18 mouse cellular contexts compared by ENCODE assay signal in the genomic region with DNA sequence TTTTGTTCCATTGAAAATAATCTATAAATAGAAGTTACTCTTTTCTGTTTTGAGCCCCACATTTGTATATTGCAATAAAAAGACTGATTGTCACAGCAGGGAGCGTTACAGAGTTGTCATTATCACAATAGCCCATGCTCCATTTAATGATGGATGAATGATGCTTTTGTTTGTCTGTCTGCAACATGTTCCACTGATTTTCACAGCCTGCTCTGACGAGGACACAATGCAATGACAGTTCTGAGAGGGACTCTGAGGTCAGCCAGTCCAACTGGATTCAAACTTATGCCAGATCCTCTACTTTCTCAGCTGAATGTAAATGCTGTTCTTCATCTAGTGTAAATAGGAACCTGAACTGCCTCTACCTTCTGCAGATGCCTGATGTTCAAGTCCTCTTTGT.
DNase-seq lines count a peak whose midpoint lies in the region; ATAC-seq lines count a peak whose summit lies in the region.
"Had no signal": no experiment of that assay in that cellular context is flagged by ENCODE, and none has a peak within 500 bp of the region (broad histone marks: within the 10 kb centered on the region; RNA-seq: fewer than 3 reads in every experiment).

No protein-coding gene starts in this region.

- H3K36me3 ChIP-seq in embryonic facial prominence, embryonic 10.5 days (replicated peaks): no peaks in the 10 kb centered on the region
- H3K36me3 ChIP-seq in midbrain, embryonic 12.5 days: no peaks in the 10 kb centered on the region
- H3K36me3 ChIP-seq: liver, embryonic 13.5 days; neural tube, embryonic 12.5 days had no signal

- no peaks in the 10 kb centered on the region for H3K27me3 ChIP-seq in embryonic facial prominence, embryonic 10.5 days (replicated peaks; ENCODE audit: low read depth, poor library complexity, severe bottlenecking)
- no peaks in the 10 kb centered on the region for H3K27me3 ChIP-seq in midbrain, embryonic 12.5 days
- H3K27me3 ChIP-seq: liver, embryonic 13.5 days; neural tube, embryonic 12.5 days had no signal

- H3K9ac ChIP-seq in midbrain, embryonic 12.5 days (replicated peaks): no peak overlapping the region
- H3K9ac ChIP-seq: liver, embryonic 13.5 days; neural tube, embryonic 12.5 days had no signal

- no peak overlapping the region for H3K27ac ChIP-seq in embryonic facial prominence, embryonic 10.5 days (replicated peaks)
- peak overlapping the region; percentile 39; the same call in 1 of the 2 replicates for H3K27ac ChIP-seq in midbrain, embryonic 12.5 days (replicated peaks)
- H3K27ac ChIP-seq: liver, embryonic 13.5 days; neural tube, embryonic 12.5 days had no signal

- peak; percentile 6 for DNase-seq in testis, postnatal 14 days (ENCODE audit: low spot score)
- DNase-seq in testis, postnatal 10 days (ENCODE audit: low spot score): no peak
- DNase-seq in embryonic facial prominence, embryonic 10.5 days (ENCODE audit: low spot score): peak; percentile 8
- no peak for DNase-seq in cerebellum, adult 8-10 months
- DNase-seq in left cerebral cortex, postnatal 10 days (ENCODE audit: extremely low spot score in 1 of 2, low spot score in 2 of 2): no peak
- no peak for DNase-seq in kidney, postnatal 4 days
- DNase-seq: adrenal gland, postnatal 36 days; cerebellum, postnatal 25 days; gastrocnemius, postnatal 36 days; kidney, adult 11 months; kidney, postnatal 14 days; left cerebral cortex, postnatal 4 days; liver, embryonic 13.5 days had no signal

- WGBS in embryonic facial prominence, embryonic 10.5 days: 23% methylated on average over 2 of the region's 2 CpGs
- 16% methylated on average over 2 of the region's 2 CpGs for WGBS in midbrain, embryonic 12.5 days

- no peaks in the 10 kb centered on the region for H3K4me1 ChIP-seq in embryonic facial prominence, embryonic 10.5 days
- peaks cover 5% of the 10 kb centered on the region; the same call in 1 of the 2 replicates for H3K4me1 ChIP-seq in midbrain, embryonic 12.5 days
- H3K4me1 ChIP-seq: liver, embryonic 13.5 days; neural tube, embryonic 12.5 days had no signal

- ATAC-seq in midbrain, embryonic 12.5 days (ENCODE audit: low FRiP score, low read depth): peak; percentile 81
- ATAC-seq: CD4-positive, CD25-positive, alpha-beta regulatory T cell, adult 4 months; lung, postnatal 0 days had no signal

- H3K4me2 ChIP-seq in midbrain, embryonic 12.5 days (replicated peaks): no peak overlapping the region
- H3K4me2 ChIP-seq: heart, embryonic 11.5 days; liver, embryonic 13.5 days; neural tube, embryonic 12.5 days had no signal

- intact Hi-C loops in left cerebral cortex, postnatal 10 days (cut with DNase I): no loop called here

- no peak overlapping the region for H3K4me3 ChIP-seq in embryonic facial prominence, embryonic 10.5 days
- no peak overlapping the region for H3K4me3 ChIP-seq in midbrain, embryonic 12.5 days
- H3K4me3 ChIP-seq: liver, embryonic 13.5 days; neural tube, embryonic 12.5 days had no signal

- no peaks in the 10 kb centered on the region for H3K9me3 ChIP-seq in embryonic facial prominence, embryonic 10.5 days
- H3K9me3 ChIP-seq in midbrain, embryonic 12.5 days: 0 out of 2 replicates have a peak, but pooled peaks cover 5% of the 10 kb centered on the region
- H3K9me3 ChIP-seq: liver, embryonic 13.5 days; neural tube, embryonic 12.5 days had no signal

Comparison
In these comparisons a context has a peak if more than half of its experiments do, and no peak if none do; other contexts are left out.
1. DNase-seq: peak in testis, postnatal 14 days (single experiment) and embryonic facial prominence, embryonic 10.5 days (single experiment); none in testis, postnatal 10 days (single experiment), cerebellum, adult 8-10 months (single experiment), left cerebral cortex, postnatal 10 days (0 of 2) and kidney, postnatal 4 days (0 of 2).